8 mouse cellular contexts compared by ENCODE assay signal in genomic region chr2:11171754-11172501, GRCm38 (mm10). TPM values are rescaled to one million over a fixed set of nuclear protein-coding genes. Genes with fewer than 3 reads are reported as not detected.
DNase-seq lines count a peak whose midpoint lies in the region; ATAC-seq lines count a peak whose summit lies in the region.

Gene Prkcq (plus strand): TSS chr2:11172108.

- H3K4me3 ChIP-seq in intestine, embryonic 14.5 days (ENCODE audit: low read depth, low read length) = peak within 1 kb of the TSS; percentile 55
- H3K4me3 ChIP-seq in midbrain, embryonic 10.5 days = peak within 1 kb of the TSS; percentile 62

- H3K4me1 ChIP-seq in intestine, embryonic 14.5 days (replicated peaks; ENCODE audit: control insufficient read depth, insufficient read depth, low read length) = no peaks in the 10 kb centered on the region; the same call in 1 of the 2 replicates
- peaks cover 25% of the 10 kb centered on the region for H3K4me1 ChIP-seq in midbrain, embryonic 10.5 days

- H3K36me3 ChIP-seq in intestine, embryonic 14.5 days (ENCODE audit: control insufficient read depth, insufficient read depth, low read length) = no peaks in the 10 kb centered on the region
- no peaks in the 10 kb centered on the region for H3K36me3 ChIP-seq in midbrain, embryonic 10.5 days

- peak within 1 kb of the TSS; percentile 87 for H3K4me2 ChIP-seq in intestine, embryonic 14.5 days (ENCODE audit: low read length)

- no peak within 1 kb of the TSS for H3K27ac ChIP-seq in intestine, embryonic 14.5 days (ENCODE audit: low read depth)
- peak within 1 kb of the TSS; percentile 77 for H3K27ac ChIP-seq in midbrain, embryonic 10.5 days (replicated peaks)

- no peaks in the 10 kb centered on the region for H3K9me3 ChIP-seq in intestine, embryonic 14.5 days (ENCODE audit: control insufficient read depth, low read length)
- no peaks in the 10 kb centered on the region for H3K9me3 ChIP-seq in midbrain, embryonic 10.5 days (replicated peaks)

- intact Hi-C loops in gastrocnemius, postnatal 36 days (cut with DNase I) = loop anchor here (1.0 to 5.0 kb wide), 2 partner anchors 50 to 58 kb away; no protein-coding TSS in a partner anchor
- intact Hi-C loops in left cerebral cortex, postnatal 36 days (cut with DNase I) = loop anchor here (5.0 kb wide), 1 partner anchor 115 kb away; no protein-coding TSS in a partner anchor

- peak; percentile 19 for DNase-seq in adrenal gland, adult 8-10 months
- peak; percentile 77 for DNase-seq in embryo, embryonic 10 days (ENCODE audit: low spot score)
- DNase-seq in gastrocnemius, postnatal 36 days = peak; percentile 53 to 59
- DNase-seq in intestine, embryonic 14.5 days (ENCODE audit: low spot score) = peak; percentile 77
- peak; percentile 32 to 49 for DNase-seq in left cerebral cortex, postnatal 36 days (ENCODE audit: low spot score in 2 of 2)
- peak; percentile 77 for DNase-seq in midbrain, embryonic 10.5 days (ENCODE audit: low spot score)
- peak; percentile 60 for DNase-seq in right cerebral cortex, postnatal 4 days
- no peak for DNase-seq in c-Kit-positive CD71-positive TER-119-positive erythroid progenitor cells, embryonic 14.5 days (ENCODE audit: low spot score)

- H3K9ac ChIP-seq in intestine, embryonic 14.5 days (ENCODE audit: low read length) = peak within 1 kb of the TSS; percentile 44

- ATAC-seq in intestine, embryonic 14.5 days (replicated peaks; ENCODE audit: low FRiP score, low TSS enrichment, low read depth) = peak; percentile 71

- peaks cover 9% of the 10 kb centered on the region; the same call in 1 of the 2 replicates for H3K27me3 ChIP-seq in intestine, embryonic 14.5 days (replicated peaks; ENCODE audit: control insufficient read depth, insufficient read depth, low read length)
- H3K27me3 ChIP-seq in midbrain, embryonic 10.5 days (ENCODE audit: low read depth, poor library complexity, severe bottlenecking) = peaks cover 66% of the 10 kb centered on the region

- 3% methylated on average over 39 of the region's 51 CpGs for WGBS in intestine, embryonic 14.5 days
- WGBS in midbrain, embryonic 10.5 days = 3% methylated on average over 51 of the region's 51 CpGs

RNA-seq across cellular contexts. Expression of gene Prkcq, which starts in this region (rescaled TPM):
- 1 to 10 TPM; 1.3 to 2.8 (median 2.3) TPM for total RNA-seq in adrenal gland, adult 8-10 months (2022)
- total RNA-seq in gastrocnemius, postnatal 36 days (2021) = 10 to 100 TPM; 45.6 to 65.2 TPM
- polyA plus RNA-seq in intestine, embryonic 14.5 days (2014; fragmentation: Nextera tagmentation; extraction: Ambion mirVana) = 2.6 and 2.8 TPM in 2 replicates
- total RNA-seq in left cerebral cortex, postnatal 36 days (2021) = 1 to 10 TPM; 8.1 to 9.5 TPM
- polyA plus RNA-seq in midbrain, embryonic 10.5 days (2016; fragmentation: Nextera tagmentation; extraction: Ambion mirVana) = 1.8 and 2.0 TPM in 2 replicates

Comparison
In these comparisons a context has a peak if more than half of its experiments do, and no peak if none do; other contexts are left out.
1. RNA of gene Prkcq (total RNA-seq): 45.6 to 65.2 TPM in gastrocnemius, postnatal 36 days; 8.1 to 9.5 TPM in left cerebral cortex, postnatal 36 days and 1.3 to 2.8 TPM in adrenal gland, adult 8-10 months; every median in the first group is over 4 times any median in the second.